Mouse (Mus musculus) lung, postnatal 36 days (tissue): ENCODE results near the gene Pramef12.
"Not testable (repeated sequence)": the region's sequence is repeated elsewhere in the genome, so short reads cannot be mapped to it uniquely, and the experiment has no call there.

ENCODE experiments used
- DNase-seq: peaks from one replicate; pipeline ENCODE4 v3.0.0; 2022; ENCODE audit warnings: mixed read lengths

Gene Pramef12

DNA sequence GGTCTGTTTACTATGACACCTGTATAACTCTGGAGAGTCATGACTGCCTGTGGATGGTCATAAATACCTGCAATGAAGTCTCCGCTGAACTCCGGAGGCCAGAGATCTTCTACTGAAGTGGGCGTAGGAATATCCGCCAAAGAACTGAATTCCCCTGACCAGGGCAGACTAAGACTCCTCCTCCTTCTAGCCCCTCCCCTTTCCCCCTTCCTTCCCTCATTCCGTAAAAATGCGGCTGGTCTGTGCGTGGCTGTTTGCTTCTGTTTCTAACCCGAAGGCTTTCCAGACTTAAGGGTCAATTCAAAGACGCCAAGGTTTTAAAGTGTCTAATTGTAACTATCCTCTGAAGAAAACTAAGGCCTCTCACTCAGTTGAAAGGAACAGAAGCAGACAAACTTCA lies at the start of gene Pramef12:
Gene Pramef12, minus strand, starts transcription at position 175 of the 400 bp plus-strand sequence.
- no peak for DNase-seq

DNA sequence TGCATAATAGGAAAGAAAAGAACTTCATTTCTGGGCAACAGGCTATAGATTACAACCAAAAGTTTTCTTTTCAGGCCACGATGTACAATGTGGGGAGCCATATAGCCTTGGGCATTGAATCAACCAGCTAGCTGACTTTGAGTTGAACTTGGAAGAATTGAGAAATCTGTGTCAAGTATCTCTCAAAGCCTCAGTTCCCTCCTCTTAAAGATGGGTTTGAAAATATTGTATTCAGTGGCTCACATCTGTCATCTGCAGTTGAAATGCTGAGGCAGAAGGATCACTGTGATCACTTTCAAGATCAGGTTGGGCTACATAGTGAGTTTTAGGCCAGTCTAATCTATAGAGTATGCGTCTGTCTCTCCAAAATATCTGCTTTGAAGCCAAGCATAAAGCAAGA lies 45.0 kb upstream of the Pramef12 start, which contains the start of gene Gm9944:
Gene Gm9944, minus strand, starts transcription at position 101 of the 400 bp plus-strand sequence.
- DNase-seq = no peak

GRCm38 (mm10) chr4:144448546-144448945 lies 40.3 kb upstream of the Pramef12 start:
- no peak for DNase-seq

GRCm38 (mm10) chr4:144441582-144441981 lies 33.3 kb upstream of the Pramef12 start:
- DNase-seq = no peak

- DNase-seq = no peak
These were observed 32.8 kb upstream of the Pramef12 start for GRCm38 (mm10) chr4:144441095-144441494.

GRCm38 (mm10) chr4:144438672-144439071 lies 30.4 kb upstream of the Pramef12 start, which contains the start of gene 1700012P22Rik:
TSS of gene 1700012P22Rik (minus strand) at chr4:144438772.
- DNase-seq = no peak

GRCm38 (mm10) chr4:144433216-144433615 lies 25.0 kb upstream of the Pramef12 start:
- DNase-seq = no peak

- no peak for DNase-seq
These were observed 22.5 kb upstream of the Pramef12 start for GRCm38 (mm10) chr4:144430723-144431122.

- peak; percentile 47 for DNase-seq
These were observed 20.6 kb upstream of the Pramef12 start for GRCm38 (mm10) chr4:144428868-144429267.

DNA sequence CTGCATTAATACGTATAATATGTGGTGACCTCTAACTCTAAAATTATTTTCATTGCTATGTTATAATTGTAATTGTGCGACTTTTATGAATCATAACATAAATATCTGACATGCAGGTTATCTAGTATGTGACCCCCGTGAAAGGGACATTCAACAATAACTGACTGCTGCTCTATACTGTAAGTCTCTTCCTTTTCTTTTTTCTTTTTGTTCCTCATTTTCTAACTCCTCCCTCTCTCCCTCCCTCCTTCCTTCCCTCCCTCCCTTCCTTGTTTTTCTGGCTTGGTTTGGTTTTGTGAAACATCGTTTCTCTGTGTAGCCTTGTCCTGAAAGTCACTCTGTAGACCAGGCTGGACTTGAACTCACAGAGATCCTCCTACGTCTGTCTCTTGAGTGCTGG lies 16.3 kb upstream of the Pramef12 start:
- DNase-seq = no peak

DNA sequence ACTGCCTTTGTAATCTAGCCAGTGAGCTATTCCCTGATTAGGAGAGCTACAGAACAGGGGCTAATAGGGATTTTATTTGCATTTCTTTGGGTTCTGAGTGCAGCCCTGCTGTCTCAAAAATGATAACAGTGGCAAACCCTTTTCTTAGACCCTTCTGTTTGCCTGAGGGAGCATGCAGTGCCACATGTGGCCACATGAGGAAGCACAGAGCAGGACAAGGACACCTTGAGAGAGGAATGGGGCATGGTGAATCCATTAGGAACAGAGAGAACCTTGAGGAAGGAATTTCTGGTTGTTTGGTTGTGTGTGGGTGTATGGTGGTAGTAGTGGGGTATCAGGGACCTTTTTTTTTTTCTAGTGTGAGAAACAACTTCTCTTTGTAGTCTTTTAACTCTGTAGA lies 12.4 kb upstream of the Pramef12 start:
- DNase-seq = no peak

DNA sequence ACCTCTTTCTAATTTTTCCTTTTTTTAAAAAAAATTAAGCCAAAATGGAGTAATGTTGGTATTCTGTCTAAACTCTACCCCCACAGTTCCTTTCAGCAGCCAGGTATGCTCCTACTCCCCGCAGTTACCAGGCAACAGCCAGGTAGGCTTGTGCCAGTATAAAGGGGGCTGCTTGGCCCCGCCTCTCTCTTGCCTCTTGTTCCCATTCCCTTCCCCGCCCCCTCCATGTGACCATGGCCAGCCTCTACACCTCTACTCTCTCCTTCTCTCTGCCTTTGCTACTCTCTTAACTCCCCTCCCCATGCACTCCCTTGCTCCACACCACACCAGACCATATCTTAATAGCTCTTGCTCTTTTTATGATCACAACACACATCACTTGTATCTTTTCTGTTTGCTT lies 2.0 kb downstream of the Pramef12 start:
- DNase-seq = no peak

GRCm38 (mm10) chr4:144404456-144405086 lies 3.7 kb downstream of the Pramef12 start:
- peak; percentile 51 for DNase-seq

DNA sequence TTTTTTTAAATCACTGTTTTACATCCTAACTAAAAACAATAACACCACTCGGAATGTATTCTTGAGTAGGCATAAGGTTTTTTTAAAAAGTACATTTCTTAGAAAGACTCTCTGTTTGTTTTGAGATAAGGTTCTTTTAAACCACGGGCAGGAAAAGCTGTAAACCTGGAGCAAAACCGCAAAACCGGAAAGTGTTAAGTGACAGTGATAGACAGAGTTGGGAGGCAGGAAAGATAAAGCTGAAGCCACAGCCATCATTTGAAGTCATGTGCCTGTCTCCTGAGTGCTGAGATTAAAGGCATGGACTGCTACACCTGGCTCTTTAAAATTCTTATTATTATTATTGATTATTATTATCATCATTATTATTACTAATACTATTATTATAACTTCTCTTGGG lies 5.6 kb downstream of the Pramef12 start:
- DNase-seq = no peak

GRCm38 (mm10) chr4:144396316-144396715 lies 11.9 kb downstream of the Pramef12 start:
- no peak for DNase-seq

DNA sequence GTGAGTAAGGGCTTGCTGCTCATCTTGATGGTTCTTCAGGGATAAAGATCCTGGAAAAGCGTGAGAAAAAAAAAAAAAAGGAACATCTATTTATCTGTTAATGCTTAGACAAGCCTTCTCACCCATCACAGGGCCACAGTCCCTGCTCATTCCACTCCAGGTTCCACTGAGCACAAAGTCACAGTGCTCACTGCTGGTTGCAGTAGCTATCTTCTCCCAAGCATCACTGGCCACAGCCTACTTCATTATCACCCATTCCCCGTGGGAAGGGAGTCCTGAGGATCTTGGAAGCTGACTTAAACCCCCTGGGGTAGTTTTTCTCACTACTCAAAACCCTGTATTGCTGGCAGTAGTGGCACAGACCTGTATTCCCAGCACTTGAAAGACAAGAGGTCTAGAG lies 30.4 kb downstream of the Pramef12 start, which contains the start of gene Pramef20:
Gene Pramef20, minus strand, starts transcription at position 23 of the 400 bp plus-strand sequence.
- no peak for DNase-seq

GRCm38 (mm10) chr4:144357642-144358041 lies 50.6 kb downstream of the Pramef12 start, which contains the start of gene Gm13119:
TSS of gene Gm13119 (plus strand) at chr4:144357942.
- DNase-seq = not testable (repeated sequence)
